Mouse (Mus musculus) heart, postnatal 25 days (tissue): ENCODE measurements around the gene Rec114. TPM values are rescaled to one million over a fixed set of nuclear protein-coding genes. Genes with fewer than 3 reads are reported as not detected.

Source experiments
- DNase-seq: peaks from one replicate; pipeline ENCODE4 v3.0.0; 2022; ENCODE audit warnings: low spot score
- intact Hi-C: fragments of 180-260 bp; cut with DNase I; formaldehyde crosslinking; loops from one replicate; pipeline ENCODE4 v1.15.1; 2025
- total RNA-seq, 2 experiments: library from RNA; stranded (reverse); gene quantifications; 2 replicates each; pipeline ENCODE4 v1.2.3; 2021

Gene Rec114
- total RNA-seq, 2 experiments from 2014 or later = 3.1 to 5.5 TPM

DNA sequence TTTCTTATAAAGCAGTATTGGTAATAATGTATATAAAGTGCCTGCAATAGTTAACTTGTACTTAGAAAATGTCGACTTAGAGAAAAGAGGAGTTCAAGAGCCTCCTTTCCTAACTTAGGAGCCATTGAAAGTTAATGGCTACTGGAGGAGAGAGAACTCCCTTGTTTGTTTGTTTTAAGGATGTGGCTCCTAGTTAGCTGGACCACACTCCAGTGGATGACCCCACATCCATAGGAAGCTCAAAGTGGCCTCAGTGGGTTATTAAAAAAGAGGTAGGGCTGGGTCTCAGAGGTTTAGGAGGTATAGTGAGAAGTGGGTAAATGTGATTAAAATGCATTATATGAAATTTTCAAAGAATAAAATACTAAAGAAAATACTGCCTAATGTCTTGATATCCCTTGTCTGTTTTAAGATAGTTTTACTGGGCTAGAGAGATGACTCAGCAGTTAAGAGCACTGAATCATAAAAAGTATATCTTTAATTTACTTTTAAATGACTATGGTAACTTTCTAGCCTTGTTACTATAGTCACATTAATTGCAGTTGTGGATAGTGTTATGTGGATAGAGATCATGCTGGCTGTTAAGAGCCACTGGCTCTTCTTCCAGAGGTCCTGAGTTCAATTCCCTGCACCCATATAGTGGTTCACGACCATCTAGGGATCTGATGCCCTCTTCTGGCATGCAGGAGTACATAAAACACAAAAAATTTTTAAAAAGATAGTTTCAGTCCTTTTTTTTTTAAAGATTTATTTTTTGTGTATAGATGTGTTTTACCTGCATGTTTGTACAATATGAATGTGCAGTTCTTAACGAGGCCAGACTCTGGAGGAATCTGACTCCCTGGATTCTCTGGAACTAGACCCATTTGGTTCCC is 128.5 kb downstream of the Rec114 start:
- intact Hi-C loops = no loop called here
- no peak for DNase-seq

DNA sequence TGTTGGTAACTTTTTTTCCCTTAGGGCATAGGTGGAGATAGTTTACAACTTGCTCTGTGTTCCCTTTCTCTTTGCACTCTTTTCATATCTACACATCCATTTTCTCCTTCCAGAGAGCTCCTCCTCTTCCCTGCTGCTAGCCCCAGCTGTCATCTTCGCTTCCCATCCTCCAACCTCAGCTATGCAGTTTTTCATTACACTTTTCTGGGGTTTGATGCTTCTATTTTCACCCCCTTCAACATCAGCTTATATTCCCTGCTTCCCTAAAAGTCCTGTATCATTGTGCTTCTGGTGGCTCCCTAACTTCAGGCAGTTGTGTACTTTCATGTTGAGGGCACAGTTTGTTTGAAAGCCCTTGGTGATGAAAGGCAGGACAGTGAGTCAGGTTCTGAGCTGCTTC is 130.0 kb downstream of the Rec114 start:
- intact Hi-C loops = no loop called here
- DNase-seq = no peak

Other genes starting within 250 kb of the Rec114 start
- gene Cd276, start 188.5 kb downstream of the Rec114 start, total RNA-seq = 10 to 100 TPM; 10.9 to 12.4 TPM
- 100 to 1,000 TPM; 133 to 155 TPM for gene Nptn, start 161.7 kb downstream of the Rec114 start, total RNA-seq
- 1 to 10 TPM; 6.5 to 7.0 TPM for gene Hcn4, start 79.4 kb upstream of the Rec114 start, total RNA-seq